Mouse (Mus musculus): ENCODE results near the gene Syne1.
"Not testable (repeated sequence)": the region's sequence is repeated elsewhere in the genome, so short reads cannot be mapped to it uniquely, and the experiment has no call there.

Syne1 gene

GRCm38 (mm10) chr10:5503909-5504308 lies 47.4 kb downstream of the Syne1 start:
- no peaks in the 10 kb centered on the region for H3K36me3 ChIP-seq (ENCODE audit: control insufficient read depth, insufficient read depth, low read length, poor library complexity, severe bottlenecking)
- no peak for DNase-seq (ENCODE audit: low read depth, low spot score)
- H3K27me3 ChIP-seq (ENCODE audit: control insufficient read depth, insufficient read depth, low read length, poor library complexity, severe bottlenecking), result no peaks in the 10 kb centered on the region

GRCm38 (mm10) chr10:5499684-5500369 lies 51.5 kb downstream of the Syne1 start:
- DNase-seq (ENCODE audit: low read depth, low spot score), result not testable (repeated sequence)

GRCm38 (mm10) chr10:5497859-5498258 lies 53.4 kb downstream of the Syne1 start:
- Histone ChIP-seq H3K36me3 (ENCODE audit: control insufficient read depth, insufficient read depth, low read length, poor library complexity, severe bottlenecking) (no peaks in the 10 kb centered on the region), H3K27me3 (ENCODE audit: control insufficient read depth, insufficient read depth, low read length, poor library complexity, severe bottlenecking) (no peaks in the 10 kb centered on the region)
- no peak for DNase-seq (ENCODE audit: low read depth, low spot score)

More at GRCm38 (mm10) chr10:5499684-5500369, 51.5 kb downstream of the Syne1 start:
- H3K36me3 ChIP-seq (ENCODE audit: control insufficient read depth, insufficient read depth, low read length, poor library complexity, severe bottlenecking); H3K27me3 ChIP-seq (ENCODE audit: control insufficient read depth, insufficient read depth, low read length, poor library complexity, severe bottlenecking): not testable (repeated sequence)

- DNase-seq (ENCODE audit: low read depth, low spot score), result no peak
- H3K27me3 ChIP-seq (ENCODE audit: control insufficient read depth, insufficient read depth, low read length, poor library complexity, severe bottlenecking), result no peaks in the 10 kb centered on the region
Observed at GRCm38 (mm10) chr10:5491050-5491449, 60.2 kb downstream of the Syne1 start.

GRCm38 (mm10) chr10:5490029-5490428 lies 61.3 kb downstream of the Syne1 start:
- no peaks in the 10 kb centered on the region for H3K27me3 ChIP-seq (ENCODE audit: control insufficient read depth, insufficient read depth, low read length, poor library complexity, severe bottlenecking)
- peak; percentile 35 for DNase-seq (ENCODE audit: low read depth, low spot score)
- no peaks in the 10 kb centered on the region for H3K36me3 ChIP-seq (ENCODE audit: control insufficient read depth, insufficient read depth, low read length, poor library complexity, severe bottlenecking)

More at GRCm38 (mm10) chr10:5491050-5491449, 60.2 kb downstream of the Syne1 start:
- no peaks in the 10 kb centered on the region for H3K36me3 ChIP-seq (ENCODE audit: control insufficient read depth, insufficient read depth, low read length, poor library complexity, severe bottlenecking)

- DNase-seq (ENCODE audit: low read depth, low spot score), result no peak
- H3K36me3 ChIP-seq (ENCODE audit: control insufficient read depth, insufficient read depth, low read length, poor library complexity, severe bottlenecking), result no peaks in the 10 kb centered on the region
- H3K27me3 ChIP-seq (ENCODE audit: control insufficient read depth, insufficient read depth, low read length, poor library complexity, severe bottlenecking), result no peaks in the 10 kb centered on the region
Observed at GRCm38 (mm10) chr10:5488097-5488496, 63.2 kb downstream of the Syne1 start.

GRCm38 (mm10) chr10:5480552-5481550 lies 70.4 kb downstream of the Syne1 start:
- peak; percentile 42 for DNase-seq (ENCODE audit: low read depth, low spot score)
- Histone ChIP-seq H3K27me3 (ENCODE audit: control insufficient read depth, insufficient read depth, low read length, poor library complexity, severe bottlenecking) (no peaks in the 10 kb centered on the region), H3K36me3 (ENCODE audit: control insufficient read depth, insufficient read depth, low read length, poor library complexity, severe bottlenecking) (no peaks in the 10 kb centered on the region)

GRCm38 (mm10) chr10:5480097-5480496 lies 71.2 kb downstream of the Syne1 start:
- peak; percentile 55 for DNase-seq (ENCODE audit: low read depth, low spot score)
- Histone ChIP-seq H3K27me3 (ENCODE audit: control insufficient read depth, insufficient read depth, low read length, poor library complexity, severe bottlenecking) (no peaks in the 10 kb centered on the region), H3K36me3 (ENCODE audit: control insufficient read depth, insufficient read depth, low read length, poor library complexity, severe bottlenecking) (no peaks in the 10 kb centered on the region)

- Histone ChIP-seq H3K27me3 (ENCODE audit: control insufficient read depth, insufficient read depth, low read length, poor library complexity, severe bottlenecking) (no peaks in the 10 kb centered on the region), H3K36me3 (ENCODE audit: control insufficient read depth, insufficient read depth, low read length, poor library complexity, severe bottlenecking) (no peaks in the 10 kb centered on the region)
- DNase-seq (ENCODE audit: low read depth, low spot score), result no peak
Observed at GRCm38 (mm10) chr10:5468638-5469037, 82.6 kb downstream of the Syne1 start.

GRCm38 (mm10) chr10:5453830-5454229 lies 97.5 kb downstream of the Syne1 start:
- DNase-seq (ENCODE audit: low read depth, low spot score), result no peak
- Histone ChIP-seq H3K27me3 (ENCODE audit: control insufficient read depth, insufficient read depth, low read length, poor library complexity, severe bottlenecking) (no peaks in the 10 kb centered on the region), H3K36me3 (ENCODE audit: control insufficient read depth, insufficient read depth, low read length, poor library complexity, severe bottlenecking) (no peaks in the 10 kb centered on the region)

GRCm38 (mm10) chr10:5449944-5450343 lies 101.3 kb downstream of the Syne1 start:
- DNase-seq (ENCODE audit: low read depth, low spot score), result no peak

GRCm38 (mm10) chr10:5447950-5448716 lies 103.1 kb downstream of the Syne1 start:
- Histone ChIP-seq H3K27me3 (ENCODE audit: control insufficient read depth, insufficient read depth, low read length, poor library complexity, severe bottlenecking) (no peaks in the 10 kb centered on the region), H3K36me3 (ENCODE audit: control insufficient read depth, insufficient read depth, low read length, poor library complexity, severe bottlenecking) (no peaks in the 10 kb centered on the region)
- no peak for DNase-seq (ENCODE audit: low read depth, low spot score)

More at GRCm38 (mm10) chr10:5449944-5450343, 101.3 kb downstream of the Syne1 start:
- Histone ChIP-seq H3K36me3 (ENCODE audit: control insufficient read depth, insufficient read depth, low read length, poor library complexity, severe bottlenecking) (no peaks in the 10 kb centered on the region), H3K27me3 (ENCODE audit: control insufficient read depth, insufficient read depth, low read length, poor library complexity, severe bottlenecking) (no peaks in the 10 kb centered on the region)

- Histone ChIP-seq H3K36me3 (ENCODE audit: control insufficient read depth, insufficient read depth, low read length, poor library complexity, severe bottlenecking) (no peaks in the 10 kb centered on the region), H3K27me3 (ENCODE audit: control insufficient read depth, insufficient read depth, low read length, poor library complexity, severe bottlenecking) (no peaks in the 10 kb centered on the region)
- no peak for DNase-seq (ENCODE audit: low read depth, low spot score)
Observed at GRCm38 (mm10) chr10:5445313-5445712, 106.0 kb downstream of the Syne1 start.

- no peak for DNase-seq (ENCODE audit: low read depth, low spot score)
- Histone ChIP-seq H3K36me3 (ENCODE audit: control insufficient read depth, insufficient read depth, low read length, poor library complexity, severe bottlenecking) (no peaks in the 10 kb centered on the region), H3K27me3 (ENCODE audit: control insufficient read depth, insufficient read depth, low read length, poor library complexity, severe bottlenecking) (no peaks in the 10 kb centered on the region)
Observed at GRCm38 (mm10) chr10:5443020-5443419, 108.3 kb downstream of the Syne1 start.

Measured in splenic B cell, adult 2 months (primary cell).